Mouse (Mus musculus) fat pad, adult 2 months (tissue): Measurements from ENCODE around the gene Rgl2.
"Not testable (repeated sequence)": the region's sequence is repeated elsewhere in the genome, so short reads cannot be mapped to it uniquely, and the experiment has no call there.

Experiments
- DNase-seq: peaks from one replicate; pipeline ENCODE4 v3.0.0-alpha.2; 2011; ENCODE audit warnings: low read depth, low spot score; ENCODE audit errors: extremely low read depth

Gene Rgl2

GRCm38 (mm10) chr17:33929371-33930279 is at the start of gene Rgl2:
Rgl2 (plus strand) TSS chr17:33929543.
- DNase-seq: no peak

- DNase-seq: not testable (repeated sequence)
These were observed 45.0 kb upstream of the Rgl2 start for GRCm38 (mm10) chr17:33884320-33884719.

- DNase-seq: not testable (repeated sequence)
These were observed 41.5 kb upstream of the Rgl2 start for GRCm38 (mm10) chr17:33887802-33888201.

- not testable (repeated sequence) for DNase-seq
These were observed 41.1 kb upstream of the Rgl2 start for GRCm38 (mm10) chr17:33888230-33888629.

- not testable (repeated sequence) for DNase-seq
These were observed 39.3 kb upstream of the Rgl2 start for GRCm38 (mm10) chr17:33889941-33890532.

- peak; percentile 82 for DNase-seq
These were observed 38.7 kb upstream of the Rgl2 start, which contains the start of gene Kifc1 for GRCm38 (mm10) chr17:33890533-33891059. Kifc1 (minus strand) TSS chr17:33890661.

- no peak for DNase-seq
These were observed 38.0 kb upstream of the Rgl2 start for GRCm38 (mm10) chr17:33891357-33891756.

GRCm38 (mm10) chr17:33891892-33892291 is 37.5 kb upstream of the Rgl2 start:
- DNase-seq: not testable (repeated sequence)

- no peak for DNase-seq
These were observed 36.9 kb upstream of the Rgl2 start for GRCm38 (mm10) chr17:33892429-33892828.

GRCm38 (mm10) chr17:33893011-33893410 is 36.3 kb upstream of the Rgl2 start:
- DNase-seq: not testable (repeated sequence)

- DNase-seq: no peak
These were observed 32.1 kb upstream of the Rgl2 start for GRCm38 (mm10) chr17:33897114-33897794.

- DNase-seq: not testable (repeated sequence)
These were observed 31.1 kb upstream of the Rgl2 start for GRCm38 (mm10) chr17:33898193-33898592.

GRCm38 (mm10) chr17:33899642-33900041 is 29.7 kb upstream of the Rgl2 start:
- DNase-seq: no peak

- DNase-seq: no peak
These were observed 28.9 kb upstream of the Rgl2 start for GRCm38 (mm10) chr17:33900281-33900988.

- DNase-seq: no peak
These were observed 28.4 kb upstream of the Rgl2 start for GRCm38 (mm10) chr17:33900989-33901314.

- no peak for DNase-seq
These were observed 27.7 kb upstream of the Rgl2 start for GRCm38 (mm10) chr17:33901653-33902052.

GRCm38 (mm10) chr17:33902079-33902478 is 27.3 kb upstream of the Rgl2 start:
- no peak for DNase-seq

GRCm38 (mm10) chr17:33902491-33902890 is 26.9 kb upstream of the Rgl2 start:
- DNase-seq: no peak

GRCm38 (mm10) chr17:33903911-33904651 is 25.3 kb upstream of the Rgl2 start:
- not testable (repeated sequence) for DNase-seq

GRCm38 (mm10) chr17:33904835-33905234 is 24.5 kb upstream of the Rgl2 start, which contains the start of gene Platr17:
Platr17 (plus strand) TSS chr17:33905135.
- not testable (repeated sequence) for DNase-seq
